Mouse (Mus musculus) stomach, postnatal 0 days (tissue): ENCODE measurements around the gene Mpdu1. TPM values are rescaled to one million over a fixed set of nuclear protein-coding genes. Genes with fewer than 3 reads are reported as not detected.
A peak's percentile ranks its signal among the peaks of the same experiment; 100 is the strongest.

Experiments used
- ATAC-seq: fragments of 200-750 bp; cut with Nextera tagmentation; 2 replicates; pipeline ENCODE4 v1.8.0; 2017; ENCODE audit not compliant: low FRiP score, low TSS enrichment
- DNase-seq: peaks from one replicate; pipeline ENCODE4 v3.0.0-alpha.2; 2016; ENCODE audit warnings: low spot score
- H3K27ac ChIP-seq: fragments of 300-500 bp; sonication (generic); replicated peaks from 2 replicates; pipeline ENCODE4 v1.5.1; 2014; ENCODE audit warnings: mild to moderate bottlenecking, control low read depth
- H3K27me3 ChIP-seq: fragments of 300-500 bp; sonication (generic); 2 replicates; pipeline ENCODE4 v1.6.1; 2014; ENCODE audit warnings: low read length; ENCODE audit not compliant: control insufficient read depth, insufficient read depth
- H3K36me3 ChIP-seq: fragments of 300-500 bp; sonication (generic); 2 replicates; pipeline ENCODE4 v1.6.1; 2014; ENCODE audit warnings: low read length, mixed read lengths; ENCODE audit not compliant: control insufficient read depth, insufficient read depth
- H3K4me1 ChIP-seq: fragments of 300-500 bp; sonication (generic); replicated peaks from 2 replicates; pipeline ENCODE4 v1.6.1; 2014; ENCODE audit warnings: antibody characterized with exemption; ENCODE audit not compliant: control insufficient read depth, insufficient read depth
- H3K4me2 ChIP-seq: fragments of 300-500 bp; sonication (generic); replicated peaks from 2 replicates; pipeline ENCODE4 v1.6.1; 2014; ENCODE audit warnings: low read depth, mild to moderate bottlenecking, control low read depth, moderate library complexity
- H3K4me3 ChIP-seq: fragments of 300-500 bp; sonication (generic); 2 replicates; pipeline ENCODE4 v1.5.1; 2014; ENCODE audit warnings: low read depth, low read length, control low read depth
- H3K9ac ChIP-seq: fragments of 300-500 bp; sonication (generic); 2 replicates; pipeline ENCODE4 v1.6.1; 2014; ENCODE audit warnings: mild to moderate bottlenecking, low read length, control low read depth, mixed read lengths
- H3K9me3 ChIP-seq: fragments of 300-500 bp; sonication (generic); 2 replicates; pipeline ENCODE4 v1.6.1; 2016; ENCODE audit warnings: low read length; ENCODE audit not compliant: control insufficient read depth
- CTCF ChIP-seq: IDR thresholded peaks from 2 replicates; pipeline ENCODE4 v1.5.1; 2016; ENCODE audit warnings: antibody characterized with exemption, low read depth, mild to moderate bottlenecking, moderate library complexity
- EP300 ChIP-seq: optimal IDR thresholded peaks from 2 replicates; pipeline ENCODE3; 2016; ENCODE audit warnings: antibody characterized with exemption
- WGBS: fragments of 180-500 bp; shearing (Covaris S2); extraction: QIAGEN DNeasy Blood & Tissue Kit; methylation state at CpG from one replicate; pipeline ENCODE4 v1.1.7; 2014; 5-methylcytosine and 5-hydroxymethylcytosine counted together
- polyA plus RNA-seq: library from polyadenylated mRNA; unstranded; fragments of >200 nt; fragmentation: Nextera tagmentation; extraction: Ambion mirVana; gene quantifications from 2 replicates; pipeline ENCODE4 v1.2.1, GENCODE M21; 2015

The Mpdu1 gene
- polyA plus RNA-seq, 1 experiment from 2014 or later: 69.1 TPM

- H3K36me3 ChIP-seq: peaks cover 10% of the 10 kb centered on the region
- 0 out of 2 replicates have a peak, but pooled peaks cover 2% of the 10 kb centered on the region for H3K4me1 ChIP-seq
- no peak overlapping the region for H3K4me3 ChIP-seq
- TF ChIP-seq EP300 (no peak), CTCF (no peak)
- H3K9me3 ChIP-seq: no peaks in the 10 kb centered on the region
- ATAC-seq (no peak), DNase-seq (no peak)
- H3K9ac ChIP-seq: no peak overlapping the region
- no peaks in the 10 kb centered on the region for H3K27me3 ChIP-seq
- H3K4me2 ChIP-seq: no peak overlapping the region
- peak overlapping the region; percentile 96; the same call in 1 of the 2 replicates for H3K27ac ChIP-seq
- WGBS: 74% methylated on average over 6 of the region's 6 CpGs
These were observed 1.4 kb upstream of the Mpdu1 start for GRCm38 (mm10) chr11:69663795-69664194.

- ATAC-seq (no peak), DNase-seq (no peak)
- Histone ChIP-seq H3K9me3 (no peaks in the 10 kb centered on the region), H3K4me3 (peak overlapping the region; percentile 53), H3K36me3 (peaks cover 6% of the 10 kb centered on the region), H3K9ac (peak overlapping the region; percentile 39), H3K27me3 (no peaks in the 10 kb centered on the region), H3K27ac (peak overlapping the region; percentile 96), H3K4me1 (0 out of 2 replicates have a peak, but pooled peaks cover 2% of the 10 kb centered on the region), H3K4me2 (peak overlapping the region; percentile 44)
- no peak for TF ChIP-seq EP300
- TF ChIP-seq CTCF: no peak
- 56% methylated on average over 13 of the region's 13 CpGs for WGBS
These were observed 677 bp upstream of the Mpdu1 start for GRCm38 (mm10) chr11:69662967-69663671.

- WGBS: 51% methylated on average over 3 of the region's 3 CpGs
- peak overlapping the region; percentile 44 for H3K4me2 ChIP-seq
- ATAC-seq (no peak), DNase-seq (no peak)
- H3K4me3 ChIP-seq: peak overlapping the region; percentile 53
- H3K9ac ChIP-seq: peak overlapping the region; percentile 65
- TF ChIP-seq CTCF: peak; percentile 15; the same call in 1 of the 2 replicates
- TF ChIP-seq EP300: no peak
- 0 out of 2 replicates have a peak, but pooled peaks cover 2% of the 10 kb centered on the region for H3K4me1 ChIP-seq
- peaks cover 8% of the 10 kb centered on the region for H3K36me3 ChIP-seq
- H3K27ac ChIP-seq: peak overlapping the region; percentile 96
- no peaks in the 10 kb centered on the region for H3K9me3 ChIP-seq
- H3K27me3 ChIP-seq: no peaks in the 10 kb centered on the region
These were observed 1.1 kb downstream of the Mpdu1 start for GRCm38 (mm10) chr11:69661221-69661881.

- no peak overlapping the region for H3K9ac ChIP-seq
- H3K4me2 ChIP-seq: no peak overlapping the region
- no peak for TF ChIP-seq EP300
- no peak for TF ChIP-seq CTCF
- DNase-seq (no peak), ATAC-seq (no peak)
- H3K36me3 ChIP-seq: peaks cover 17% of the 10 kb centered on the region
- H3K27ac ChIP-seq: peak overlapping the region; percentile 86; the same call in 1 of the 2 replicates
- no peak overlapping the region for H3K4me3 ChIP-seq
- no peaks in the 10 kb centered on the region for H3K27me3 ChIP-seq
- 75% methylated on average over 15 of the region's 15 CpGs for WGBS
- H3K4me1 ChIP-seq: no peaks in the 10 kb centered on the region
- no peaks in the 10 kb centered on the region for H3K9me3 ChIP-seq
These were observed 5.0 kb downstream of the Mpdu1 start for GRCm38 (mm10) chr11:69657462-69657881.

- TF ChIP-seq EP300 (no peak), CTCF (peak; percentile 87)
- H3K4me3 ChIP-seq: peak overlapping the region; percentile 15; the same call in 1 of the 2 replicates
- no peaks in the 10 kb centered on the region for H3K9me3 ChIP-seq
- peak overlapping the region; percentile 41; the same call in 1 of the 2 replicates for H3K9ac ChIP-seq
- H3K4me2 ChIP-seq: peak overlapping the region; percentile 48
- WGBS: 54% methylated on average over 10 of the region's 10 CpGs
- ATAC-seq (no peak), DNase-seq (peak; percentile 53)
- peaks cover 24% of the 10 kb centered on the region for H3K36me3 ChIP-seq
- H3K27me3 ChIP-seq: no peaks in the 10 kb centered on the region
- H3K27ac ChIP-seq: peak overlapping the region; percentile 86
- no peaks in the 10 kb centered on the region for H3K4me1 ChIP-seq
These were observed 5.6 kb downstream of the Mpdu1 start for GRCm38 (mm10) chr11:69656617-69657461.
